Mouse (Mus musculus) myocyte (in vitro differentiated cells): ENCODE data around the gene Olfr1000. TPM values are rescaled to one million over a fixed set of nuclear protein-coding genes. Genes with fewer than 3 reads are reported as not detected.
"Not testable (repeated sequence)": the region's sequence is repeated elsewhere in the genome, so short reads cannot be mapped to it uniquely, and the experiment has no call there.

Source experiments
- H3K27me3 ChIP-seq: one replicate; pipeline ENCODE4 v1.6.1; 2011; ENCODE audit not compliant: control insufficient read depth, insufficient read depth, insufficient read length
- H3K36me3 ChIP-seq: one replicate; pipeline ENCODE4 v1.6.1; 2011; ENCODE audit not compliant: control insufficient read depth, insufficient read depth
- H3K4me2 ChIP-seq: one replicate; pipeline ENCODE4 v1.6.1; 2011; ENCODE audit warnings: low read depth, control low read depth
- H3K4me3 ChIP-seq: one replicate; pipeline ENCODE4 v1.5.1; 2011; ENCODE audit warnings: mild to moderate bottlenecking, control low read depth, moderate library complexity
- H3K79me2 ChIP-seq: one replicate; pipeline ENCODE4 v1.6.1; 2011; ENCODE audit not compliant: control insufficient read depth, insufficient read depth
- H3ac ChIP-seq: one replicate; pipeline ENCODE4 v1.6.1; 2011; ENCODE audit not compliant: control insufficient read depth, insufficient read length
- CEBPB ChIP-seq: IDR thresholded peaks from 2 replicates; pipeline ENCODE4 v1.6.1; 2011; ENCODE audit warnings: mild to moderate bottlenecking, moderate library complexity; ENCODE audit not compliant: poor library complexity, insufficient read depth, severe bottlenecking
- E2F4 ChIP-seq: IDR thresholded peaks from one replicate; pipeline ENCODE4 v1.6.1; 2011; ENCODE audit warnings: mild to moderate bottlenecking, control low read depth, moderate library complexity; ENCODE audit not compliant: insufficient read depth
- MAX ChIP-seq: IDR thresholded peaks from one replicate; pipeline ENCODE4 v1.6.1; 2011; ENCODE audit warnings: low read depth, mild to moderate bottlenecking, control low read depth
- MYOD1 ChIP-seq, 3 experiments: IDR thresholded peaks; one replicate each; pipeline ENCODE4 v1.6.1; 2011; ENCODE audit warnings: control low read depth in 2 of 3, low read depth in 2 of 3, mild to moderate bottlenecking in 2 of 3, moderate library complexity in 1 of 3; ENCODE audit not compliant: insufficient read length in 2 of 3, control insufficient read depth in 1 of 3
- MYOG ChIP-seq, 3 experiments: IDR thresholded peaks; one replicate each; pipeline ENCODE4 v1.6.1; 2011; ENCODE audit warnings: control low read depth in 2 of 3, low read depth in 2 of 3, mild to moderate bottlenecking in 2 of 3; ENCODE audit not compliant: insufficient read length in 2 of 3, control insufficient read depth in 1 of 3, insufficient read depth in 1 of 3
- POLR2A ChIP-seq: IDR thresholded peaks from one replicate; pipeline ENCODE4 v1.6.1; 2011; ENCODE audit warnings: low read depth, mild to moderate bottlenecking, control low read depth, moderate library complexity; ENCODE audit not compliant: insufficient read length
- POLR2AphosphoS2 ChIP-seq: IDR thresholded peaks from one replicate; pipeline ENCODE4 v1.6.1; 2011; ENCODE audit warnings: low read depth, control low read depth; ENCODE audit not compliant: insufficient read length
- REST ChIP-seq: IDR thresholded peaks from one replicate; pipeline ENCODE4 v1.6.1; 2011; ENCODE audit warnings: mild to moderate bottlenecking, control low read depth, moderate library complexity; ENCODE audit not compliant: insufficient read depth, insufficient read length
- SRF ChIP-seq: IDR thresholded peaks from one replicate; pipeline ENCODE4 v1.6.1; 2011; ENCODE audit warnings: low read depth; ENCODE audit not compliant: control insufficient read depth, insufficient read length
- TCF12 ChIP-seq: IDR thresholded peaks from one replicate; pipeline ENCODE4 v1.6.1; 2011; ENCODE audit warnings: mild to moderate bottlenecking, control low read depth; ENCODE audit not compliant: poor library complexity, insufficient read depth, severe bottlenecking
- TCF3 ChIP-seq: IDR thresholded peaks from one replicate; pipeline ENCODE4 v1.6.1; 2011; ENCODE audit warnings: low read depth, control low read depth; ENCODE audit not compliant: insufficient read length
- USF1 ChIP-seq: IDR thresholded peaks from one replicate; pipeline ENCODE4 v1.6.1; 2011; ENCODE audit warnings: low read depth, mild to moderate bottlenecking, control low read depth, moderate library complexity
- polyA plus RNA-seq: library from polyadenylated mRNA; unstranded; fragments of >200 nt; fragmentation: generic; extraction: Trizol; gene quantifications from one replicate; pipeline ENCODE4 v1.2.1, GENCODE M21; 2012; ENCODE audit warnings: missing spikeins

The Olfr1000 gene
- not detected for polyA plus RNA-seq

DNA sequence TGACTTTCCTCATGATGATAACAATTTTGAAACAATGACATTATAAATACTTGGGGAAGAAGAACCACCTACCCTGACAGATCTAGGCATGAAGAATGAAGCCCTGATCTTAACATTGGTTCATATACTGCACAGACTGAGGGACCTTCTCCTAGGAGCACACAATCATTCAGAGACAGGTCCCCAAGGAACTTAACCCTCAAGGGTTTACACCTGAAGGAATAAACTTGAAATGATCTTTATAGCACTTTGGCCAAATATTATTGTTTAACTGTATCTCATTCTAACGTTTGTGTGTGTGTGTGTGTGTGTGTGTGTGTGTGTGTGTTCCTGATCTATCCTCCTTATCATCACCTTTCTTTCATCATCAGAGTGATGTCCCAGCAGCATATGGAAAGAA, at the start of gene Olfr1000:
Olfr1000 (minus strand) TSS at position 101 of the 400 bp plus-strand sequence.
- Histone ChIP-seq H3ac (no peak within 1 kb of the TSS), H3K4me3 (no peak within 1 kb of the TSS), H3K79me2 (no peaks in the 10 kb centered on the region), H3K36me3 (no peaks in the 10 kb centered on the region), H3K4me2 (no peak within 1 kb of the TSS), H3K27me3 (no peaks in the 10 kb centered on the region)
- TF ChIP-seq POLR2A: no peak
- TF ChIP-seq USF1: no peak
- TF ChIP-seq MYOG (IDR thresholded peaks at IDR 0.05; ENCODE audit: control insufficient read depth in 1 of 3, insufficient read depth in 1 of 3, insufficient read length in 2 of 3, low read depth in 2 of 3): no peak
- TF ChIP-seq CEBPB: no peak
- TF ChIP-seq POLR2AphosphoS2: no peak
- no peak for TF ChIP-seq REST
- no peak for TF ChIP-seq TCF3
- no peak for TF ChIP-seq MYOD1 (IDR thresholded peaks at IDR 0.05; ENCODE audit: control insufficient read depth in 1 of 3, insufficient read length in 2 of 3, low read depth in 2 of 3)

GRCm38 (mm10) chr2:85650604-85651003, 38.9 kb upstream of the Olfr1000 start, which contains the start of gene Olfr1002:
Olfr1002 (minus strand) TSS chr2:85650704.
- H3K4me2 ChIP-seq: no peak within 1 kb of the TSS
- no peaks in the 10 kb centered on the region for H3K27me3 ChIP-seq
- no peaks in the 10 kb centered on the region for H3K36me3 ChIP-seq
- H3ac ChIP-seq: no peak within 1 kb of the TSS
- H3K4me3 ChIP-seq: no peak within 1 kb of the TSS
- no peak for TF ChIP-seq TCF12
- TF ChIP-seq REST: no peak
- no peak for TF ChIP-seq MYOG (IDR thresholded peaks at IDR 0.05; ENCODE audit: control insufficient read depth in 1 of 3, insufficient read depth in 1 of 3, insufficient read length in 2 of 3, low read depth in 2 of 3)
- TF ChIP-seq MYOD1 (IDR thresholded peaks at IDR 0.05; ENCODE audit: control insufficient read depth in 1 of 3, insufficient read length in 2 of 3, low read depth in 2 of 3): no peak
- TF ChIP-seq POLR2AphosphoS2: no peak
- TF ChIP-seq USF1: no peak
- no peak for TF ChIP-seq MAX
- no peak for TF ChIP-seq E2F4
- no peak for TF ChIP-seq POLR2A
- TF ChIP-seq SRF: no peak
- no peak for TF ChIP-seq CEBPB
- TF ChIP-seq TCF3: no peak
- H3K79me2 ChIP-seq: no peaks in the 10 kb centered on the region

DNA sequence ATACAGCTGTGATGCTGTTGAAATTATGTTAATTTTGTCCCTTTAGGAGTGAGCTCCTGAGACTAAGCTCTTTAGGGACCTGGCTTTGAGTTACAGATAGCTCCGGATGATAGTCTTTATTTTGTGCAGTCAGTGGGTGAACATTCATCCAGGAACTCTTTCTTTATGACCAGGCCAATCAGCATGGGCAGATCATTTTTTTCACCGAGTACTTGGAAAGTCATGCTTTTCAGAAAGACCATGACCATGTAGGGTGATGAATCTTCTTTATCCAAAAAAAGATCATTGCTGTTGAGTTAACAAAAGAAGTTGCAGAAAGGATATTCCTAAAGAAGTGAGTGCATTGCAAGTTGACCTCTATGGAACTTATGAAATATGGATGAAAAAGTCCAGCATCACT, 23.1 kb downstream of the Olfr1000 start, which contains the start of gene Olfr998:
Olfr998 (plus strand) TSS at position 301 of the 400 bp plus-strand sequence.
- not testable (repeated sequence) for H3K79me2 ChIP-seq, H3K27me3 ChIP-seq, H3K4me3 ChIP-seq, H3K36me3 ChIP-seq, H3ac ChIP-seq, H3K4me2 ChIP-seq

DNA sequence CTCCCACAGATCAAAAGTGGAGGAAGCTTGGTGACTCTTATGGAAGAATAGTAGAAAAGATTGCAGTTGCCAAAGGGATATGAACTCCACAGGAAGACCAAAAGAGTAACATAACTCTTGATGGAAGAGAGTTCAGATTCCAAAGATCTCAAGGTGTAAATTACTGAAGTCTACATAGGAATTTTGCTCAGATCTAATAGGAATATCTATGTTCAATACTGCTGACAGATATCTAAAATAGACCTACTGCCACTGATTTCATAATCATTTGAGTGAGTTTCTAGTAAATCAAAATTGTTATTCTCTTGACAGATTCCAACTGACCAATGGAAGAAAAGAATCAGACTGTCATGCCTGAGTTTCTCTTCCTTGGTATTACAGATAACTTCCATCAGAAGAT, 32.8 kb downstream of the Olfr1000 start, which contains the start of gene Olfr996:
Olfr996 (plus strand) TSS at position 301 of the 400 bp plus-strand sequence.
- no peak for TF ChIP-seq TCF3
- no peak for TF ChIP-seq REST
- TF ChIP-seq USF1: no peak
- no peak for TF ChIP-seq POLR2AphosphoS2
- no peak for TF ChIP-seq POLR2A
- TF ChIP-seq MYOD1 (IDR thresholded peaks at IDR 0.05; ENCODE audit: control insufficient read depth in 1 of 3, insufficient read length in 2 of 3, low read depth in 2 of 3): no peak
- no peak for TF ChIP-seq E2F4
- TF ChIP-seq MYOG (IDR thresholded peaks at IDR 0.05; ENCODE audit: control insufficient read depth in 1 of 3, insufficient read depth in 1 of 3, insufficient read length in 2 of 3, low read depth in 2 of 3): no peak
- no peak for TF ChIP-seq MAX
- no peak for TF ChIP-seq CEBPB
- no peak for TF ChIP-seq SRF
- TF ChIP-seq TCF12: no peak
- Histone ChIP-seq H3K79me2 (no peaks in the 10 kb centered on the region), H3K4me3 (no peak within 1 kb of the TSS), H3ac (no peak within 1 kb of the TSS), H3K4me2 (no peak within 1 kb of the TSS), H3K36me3 (no peaks in the 10 kb centered on the region), H3K27me3 (no peaks in the 10 kb centered on the region)

- H3K4me3 ChIP-seq: no peak overlapping the region
- H3K36me3 ChIP-seq: no peaks in the 10 kb centered on the region
- H3ac ChIP-seq: no peak overlapping the region
- no peak overlapping the region for H3K4me2 ChIP-seq
- H3K79me2 ChIP-seq: no peaks in the 10 kb centered on the region
- TF ChIP-seq CEBPB: no peak
- TF ChIP-seq SRF: no peak
- TF ChIP-seq MYOG (IDR thresholded peaks at IDR 0.05; ENCODE audit: control insufficient read depth in 1 of 3, insufficient read depth in 1 of 3, insufficient read length in 2 of 3, low read depth in 2 of 3): no peak
- no peak for TF ChIP-seq TCF12
- TF ChIP-seq POLR2A: no peak
- TF ChIP-seq REST: no peak
- no peak for TF ChIP-seq USF1
- TF ChIP-seq TCF3: no peak
- no peak for TF ChIP-seq E2F4
- H3K27me3 ChIP-seq: no peaks in the 10 kb centered on the region
Measured at GRCm38 (mm10) chr2:85561187-85561586, 50.5 kb downstream of the Olfr1000 start.
